Mouse (Mus musculus) T-helper 17 cell (primary cell): ENCODE data around the gene Rhebl1.

Experiments used
- in situ Hi-C, 2 experiments: fragments of 300-600 bp; cut with MboI, MseI; formaldehyde crosslinking; loops; 1 replicate in 1 of 2; 2 replicates in 1 of 2; pipeline ENCODE4 v1.15.1; 2025; ENCODE audit warnings: high pct_unique_total_duplicates in 2 of 2

The Rhebl1 gene

GRCm38 (mm10) chr15:98871916-98872888 is 22.1 kb downstream of the Rhebl1 start:
- in situ Hi-C loops: no loop called here

- in situ Hi-C loops: no loop called here
These were observed 23.0 kb downstream of the Rhebl1 start, which contains the start of gene Kmt2d for GRCm38 (mm10) chr15:98871070-98871915. Gene Kmt2d (minus strand): TSS chr15:98871204.

- in situ Hi-C loops: no loop called here
These were observed 23.9 kb downstream of the Rhebl1 start for GRCm38 (mm10) chr15:98870179-98871069.

- in situ Hi-C loops: loop anchor here in 1 of 2 experiments (5.0 kb wide), 1 partner anchor 37 kb away; the partner anchor contains the start of gene Prkag1
These were observed 24.8 kb downstream of the Rhebl1 start for GRCm38 (mm10) chr15:98869342-98870178.

- in situ Hi-C loops: loop anchor here in 1 of 2 experiments (5.0 kb wide), 1 partner anchor 36 kb away; the partner anchor contains the start of gene Prkag1
These were observed 25.8 kb downstream of the Rhebl1 start for GRCm38 (mm10) chr15:98868346-98869063.

GRCm38 (mm10) chr15:98867321-98867720 is 27.0 kb downstream of the Rhebl1 start:
- in situ Hi-C loops: loop anchor here in 1 of 2 experiments (5.0 kb wide), 1 partner anchor 35 kb away; the partner anchor contains the start of gene Prkag1

- in situ Hi-C loops: loop anchor here in 1 of 2 experiments (5.0 kb wide), 1 partner anchor 34 kb away; the partner anchor contains the start of gene Prkag1
These were observed 27.8 kb downstream of the Rhebl1 start for GRCm38 (mm10) chr15:98866501-98866900.

GRCm38 (mm10) chr15:98865771-98866170 is 28.6 kb downstream of the Rhebl1 start:
- in situ Hi-C loops: loop anchor here in 1 of 2 experiments (5.0 kb wide), 1 partner anchor 33 kb away; the partner anchor contains the start of gene Prkag1

GRCm38 (mm10) chr15:98864951-98865350 is 29.4 kb downstream of the Rhebl1 start:
- in situ Hi-C loops: loop anchor here in 1 of 2 experiments (5.0 kb wide), 1 partner anchor 33 kb away; the partner anchor contains the start of gene Prkag1

GRCm38 (mm10) chr15:98863451-98863958 is 30.8 kb downstream of the Rhebl1 start:
- in situ Hi-C loops: no loop called here

GRCm38 (mm10) chr15:98861701-98862410 is 32.5 kb downstream of the Rhebl1 start:
- in situ Hi-C loops: no loop called here

- in situ Hi-C loops: no loop called here
These were observed 33.4 kb downstream of the Rhebl1 start for GRCm38 (mm10) chr15:98860921-98861320.

- in situ Hi-C loops: no loop called here
These were observed 34.9 kb downstream of the Rhebl1 start for GRCm38 (mm10) chr15:98859319-98860043.

GRCm38 (mm10) chr15:98854214-98854613 is 40.1 kb downstream of the Rhebl1 start:
- in situ Hi-C loops: no loop called here

GRCm38 (mm10) chr15:98853161-98853937 is 41.0 kb downstream of the Rhebl1 start:
- in situ Hi-C loops: no loop called here

GRCm38 (mm10) chr15:98852733-98853132 is 41.6 kb downstream of the Rhebl1 start:
- in situ Hi-C loops: no loop called here
